Mouse (Mus musculus) ES-E14 (cell line): ENCODE results near the gene Zbp1.

Experiments
- CHD2 ChIP-seq: IDR thresholded peaks from 2 replicates; pipeline ENCODE4 v1.6.1; 2014; ENCODE audit warnings: mild to moderate bottlenecking, low read depth, low read length, inconsistent platforms
- HCFC1 ChIP-seq: IDR thresholded peaks from 2 replicates; pipeline ENCODE4 v1.6.1; 2012; ENCODE audit warnings: low read length, inconsistent platforms, borderline replicate concordance; ENCODE audit not compliant: insufficient read depth
- MAFK ChIP-seq: IDR thresholded peaks from 2 replicates; pipeline ENCODE4 v1.6.1; 2014; ENCODE audit warnings: mild to moderate bottlenecking, low read depth, low read length, inconsistent platforms; ENCODE audit not compliant: insufficient read depth
- ZNF384 ChIP-seq: IDR thresholded peaks from 2 replicates; pipeline ENCODE4 v1.6.1; 2012; ENCODE audit warnings: low read depth, low read length, inconsistent platforms

DNA sequence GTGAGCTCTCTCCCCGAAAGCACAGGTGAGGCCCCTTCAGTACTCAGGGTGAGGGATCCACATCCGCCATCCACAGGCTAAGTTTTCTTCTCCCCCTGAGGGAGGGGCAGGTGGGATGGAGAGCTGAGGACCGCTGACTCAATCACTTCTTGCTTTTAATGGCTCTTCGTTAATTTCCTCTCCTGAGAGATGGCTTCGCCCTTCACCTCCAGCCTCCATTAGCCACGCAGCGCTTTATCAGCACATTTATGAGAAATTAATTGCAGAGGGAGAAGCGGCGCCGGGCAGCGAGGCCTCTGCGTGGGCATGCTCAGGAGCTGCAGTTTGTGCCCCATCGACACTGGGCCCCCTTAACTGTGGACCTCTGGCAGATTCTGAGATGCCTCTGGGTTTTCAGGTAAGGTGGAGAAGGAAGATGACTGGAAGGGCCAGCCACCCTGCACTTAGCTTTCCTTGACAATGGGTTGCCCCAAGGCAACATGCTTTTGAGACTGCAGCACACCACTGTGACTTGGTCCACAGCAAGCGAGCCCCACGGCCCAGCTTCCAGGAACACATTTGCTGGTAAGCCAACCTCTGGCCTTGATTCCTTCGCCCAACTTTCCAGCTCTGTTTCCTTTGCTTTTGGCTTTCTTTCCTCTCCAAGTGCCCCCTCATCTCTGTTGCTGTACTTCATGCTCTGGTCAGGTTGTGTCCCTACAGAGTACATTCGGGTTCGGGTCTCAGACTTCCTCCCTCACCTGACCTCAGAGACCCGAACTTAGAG lies 15.6 kb downstream of the Zbp1 start:
- TF ChIP-seq MAFK (no peak), ZNF384 (no peak), CHD2 (no peak), HCFC1 (no peak)
